Mouse (Mus musculus) G1E (cell line): Measurements from ENCODE around the gene Dnttip1. TPM values are rescaled to one million over a fixed set of nuclear protein-coding genes. Genes with fewer than 3 reads are reported as not detected.

Source experiments
- ATAC-seq: 2 replicates; pipeline ENCODE4 v1.8.0; 2016; ENCODE audit warnings: mild to moderate bottlenecking; ENCODE audit not compliant: insufficient number of reproducible peaks, poor library complexity, low FRiP score, severe bottlenecking; ENCODE audit errors: extremely low read depth
- DNase-seq: peaks from one replicate; pipeline ENCODE4 v3.0.0; 2012; ENCODE audit warnings: low spot score
- H3K27me3 ChIP-seq: 2 replicates; pipeline ENCODE4 v1.6.1; 2012; ENCODE audit warnings: mild to moderate bottlenecking, low read length, inconsistent platforms; ENCODE audit not compliant: insufficient read depth
- H3K36me3 ChIP-seq: replicated peaks from 2 replicates; pipeline ENCODE3; 2012; ENCODE audit warnings: mild to moderate bottlenecking, inconsistent platforms
- H3K4me1 ChIP-seq: 2 replicates; pipeline ENCODE4 v1.6.1; 2012; ENCODE audit warnings: low read depth, low read length, inconsistent platforms, mixed read lengths; ENCODE audit not compliant: insufficient read depth
- H3K4me3 ChIP-seq: 2 replicates; pipeline ENCODE4 v1.5.1; 2012; ENCODE audit warnings: low read depth, mild to moderate bottlenecking, inconsistent platforms, low read length, moderate library complexity, mixed read lengths
- H3K9me3 ChIP-seq: replicated peaks from 2 replicates; pipeline ENCODE4 v1.6.1; 2012; ENCODE audit warnings: inconsistent platforms
- CTCF ChIP-seq: IDR thresholded peaks from 2 replicates; pipeline ENCODE4 v1.5.1; 2012; ENCODE audit warnings: low read depth, low read length, inconsistent platforms, mixed read lengths
- GATA1 ChIP-seq: IDR thresholded peaks from 2 replicates; pipeline ENCODE4 v1.6.1; 2012; ENCODE audit warnings: borderline replicate concordance, low read length, inconsistent platforms, mixed read lengths
- GATA2 ChIP-seq: IDR thresholded peaks from 2 replicates; pipeline ENCODE4 v1.6.1; 2012; ENCODE audit warnings: low read depth, low read length, inconsistent platforms, borderline replicate concordance
- POLR2AphosphoS5 ChIP-seq: IDR thresholded peaks from 2 replicates; pipeline ENCODE4 v1.6.1; 2012; ENCODE audit warnings: low read depth, low read length, inconsistent platforms; ENCODE audit not compliant: insufficient replicate concordance
- TAL1 ChIP-seq: conservative IDR thresholded peaks from 2 replicates; pipeline ENCODE4 v1.6.1; 2012; ENCODE audit warnings: low read depth, low read length, inconsistent platforms, mixed read lengths
- polyA plus RNA-seq: library from polyadenylated mRNA; stranded (reverse); fragments of >175 nt; gene quantifications from 2 replicates; pipeline ENCODE4 v1.2.3, GENCODE M21; 2012
- total RNA-seq, 2 experiments: library from RNA; stranded (forward) in 1 of 2; stranded (reverse) in 1 of 2; fragments of 200-1000 nt in 1 of 2; fragments of >200 nt in 1 of 2; fragmentation: Nextera tagmentation in 1 of 2; gene quantifications; 2 replicates each; pipeline ENCODE4 v1.2.3; 2014 to 2017

Gene Dnttip1
- total and polyA plus RNA-seq, 3 experiments, result 23.8 to 122 (median 86.2) TPM

GRCm38 (mm10) chr2:164817703-164818102, 71.9 kb downstream of the Dnttip1 start:
- H3K4me1 ChIP-seq, result peaks cover 16% of the 10 kb centered on the region

More at GRCm38 (mm10) chr2:164817703-164818102, 71.9 kb downstream of the Dnttip1 start:
- Histone ChIP-seq H3K27me3 (no peaks in the 10 kb centered on the region), H3K4me3 (no peak overlapping the region), H3K9me3 (no peaks in the 10 kb centered on the region), H3K36me3 (peaks cover 69% of the 10 kb centered on the region)
- no peak for ATAC-seq
- DNase-seq, result no peak
- no peak for TF ChIP-seq TAL1
- no peak for TF ChIP-seq POLR2AphosphoS5
- TF ChIP-seq CTCF, result no peak
- no peak for TF ChIP-seq GATA1
- TF ChIP-seq GATA2, result no peak

Other genes starting within 250 kb of the Dnttip1 start
Only the 20 nearest of the 29 such genes appear.
- gene Wfdc6b, start 132.5 kb upstream of the Dnttip1 start, total RNA-seq (2014; fragmentation: Nextera tagmentation), result not detected in 2 replicates
- not detected in 2 replicates for gene Wfdc6b, start 132.5 kb upstream of the Dnttip1 start, total RNA-seq (2017)
- not detected in 2 replicates for gene Wfdc6b, start 132.5 kb upstream of the Dnttip1 start, polyA plus RNA-seq
- not detected in 2 replicates for gene Wfdc8, start 132.4 kb upstream of the Dnttip1 start, total RNA-seq (2014; fragmentation: Nextera tagmentation)
- not detected in 2 replicates for gene Wfdc8, start 132.4 kb upstream of the Dnttip1 start, total RNA-seq (2017)
- not detected in 2 replicates for gene Wfdc8, start 132.4 kb upstream of the Dnttip1 start, polyA plus RNA-seq
- not detected in 2 replicates for gene Wfdc16, start 107.2 kb upstream of the Dnttip1 start, total RNA-seq (2014; fragmentation: Nextera tagmentation)
- 0.17 TPM in 1 of 2 replicates, not detected in the other for gene Wfdc16, start 107.2 kb upstream of the Dnttip1 start, total RNA-seq (2017)
- gene Wfdc16, start 107.2 kb upstream of the Dnttip1 start, polyA plus RNA-seq, result not detected in 2 replicates
- gene Wfdc10, start 89.9 kb upstream of the Dnttip1 start, total RNA-seq (2014; fragmentation: Nextera tagmentation), result not detected in 2 replicates
- gene Wfdc10, start 89.9 kb upstream of the Dnttip1 start, total RNA-seq (2017), result 0.64 TPM in 1 of 2 replicates, not detected in the other
- gene Wfdc10, start 89.9 kb upstream of the Dnttip1 start, polyA plus RNA-seq, result not detected in 2 replicates
- not detected in 2 replicates for gene Wfdc9, start 89.4 kb upstream of the Dnttip1 start, total RNA-seq (2014; fragmentation: Nextera tagmentation)
- not detected in 2 replicates for gene Wfdc9, start 89.4 kb upstream of the Dnttip1 start, total RNA-seq (2017)
- not detected in 2 replicates for gene Wfdc9, start 89.4 kb upstream of the Dnttip1 start, polyA plus RNA-seq
- gene Wfdc11, start 71.9 kb upstream of the Dnttip1 start, total RNA-seq (2014; fragmentation: Nextera tagmentation), result not detected in 2 replicates
- not detected in 2 replicates for gene Wfdc11, start 71.9 kb upstream of the Dnttip1 start, total RNA-seq (2017)
- not detected in 2 replicates for gene Wfdc11, start 71.9 kb upstream of the Dnttip1 start, polyA plus RNA-seq
- gene Wfdc13, start 60.9 kb upstream of the Dnttip1 start, total RNA-seq (2014; fragmentation: Nextera tagmentation), result not detected in 2 replicates
- gene Wfdc13, start 60.9 kb upstream of the Dnttip1 start, total RNA-seq (2017), result 0.11 TPM in 1 of 2 replicates, not detected in the other
- gene Wfdc13, start 60.9 kb upstream of the Dnttip1 start, polyA plus RNA-seq, result not detected in 2 replicates
- not detected in 2 replicates for gene Spint4, start 47.5 kb upstream of the Dnttip1 start, total RNA-seq (2014; fragmentation: Nextera tagmentation)
- gene Spint4, start 47.5 kb upstream of the Dnttip1 start, total RNA-seq (2017), result 0.16 TPM in 1 of 2 replicates, not detected in the other
- not detected in 2 replicates for gene Spint4, start 47.5 kb upstream of the Dnttip1 start, polyA plus RNA-seq
- not detected in 2 replicates for gene Spint5, start 30.7 kb upstream of the Dnttip1 start, total RNA-seq (2014; fragmentation: Nextera tagmentation)
- not detected in 2 replicates for gene Spint5, start 30.7 kb upstream of the Dnttip1 start, total RNA-seq (2017)
- not detected in 2 replicates for gene Spint5, start 30.7 kb upstream of the Dnttip1 start, polyA plus RNA-seq
- 1.4 and 2.0 TPM in 2 replicates for gene Wfdc3, start 52 bp upstream of the Dnttip1 start, total RNA-seq (2014; fragmentation: Nextera tagmentation)
- gene Wfdc3, start 52 bp upstream of the Dnttip1 start, total RNA-seq (2017), result 0.98 and 1.5 TPM in 2 replicates
- gene Wfdc3, start 52 bp upstream of the Dnttip1 start, polyA plus RNA-seq, result 0.03 TPM in 1 of 2 replicates, not detected in the other
- gene Ube2c, start 23.9 kb downstream of the Dnttip1 start, total RNA-seq (2014; fragmentation: Nextera tagmentation), result 351 and 411 TPM in 2 replicates
- 127 and 135 TPM in 2 replicates for gene Ube2c, start 23.9 kb downstream of the Dnttip1 start, total RNA-seq (2017)
- gene Ube2c, start 23.9 kb downstream of the Dnttip1 start, polyA plus RNA-seq, result 102 and 111 TPM in 2 replicates
- not detected in 2 replicates for gene Tnnc2, start 34.0 kb downstream of the Dnttip1 start, total RNA-seq (2014; fragmentation: Nextera tagmentation)
- not detected in 2 replicates for gene Tnnc2, start 34.0 kb downstream of the Dnttip1 start, total RNA-seq (2017)
- not detected in 2 replicates for gene Tnnc2, start 34.0 kb downstream of the Dnttip1 start, polyA plus RNA-seq
- gene Snx21, start 39.8 kb downstream of the Dnttip1 start, total RNA-seq (2014; fragmentation: Nextera tagmentation), result 4.7 and 6.8 TPM in 2 replicates
- gene Snx21, start 39.8 kb downstream of the Dnttip1 start, total RNA-seq (2017), result 1.3 and 1.7 TPM in 2 replicates
- 3.5 and 5.0 TPM in 2 replicates for gene Snx21, start 39.8 kb downstream of the Dnttip1 start, polyA plus RNA-seq
- gene Acot8, start 58.9 kb downstream of the Dnttip1 start, total RNA-seq (2014; fragmentation: Nextera tagmentation), result 12.9 and 16.6 TPM in 2 replicates
- 20.8 and 24.0 TPM in 2 replicates for gene Acot8, start 58.9 kb downstream of the Dnttip1 start, total RNA-seq (2017)
- 45.4 and 51.6 TPM in 2 replicates for gene Acot8, start 58.9 kb downstream of the Dnttip1 start, polyA plus RNA-seq
- 7.1 and 10.2 TPM in 2 replicates for gene Zswim3, start 59.1 kb downstream of the Dnttip1 start, total RNA-seq (2014; fragmentation: Nextera tagmentation)
- 4.2 and 5.3 TPM in 2 replicates for gene Zswim3, start 59.1 kb downstream of the Dnttip1 start, total RNA-seq (2017)
- 1.1 and 1.2 TPM in 2 replicates for gene Zswim3, start 59.1 kb downstream of the Dnttip1 start, polyA plus RNA-seq
- 19.0 and 22.2 TPM in 2 replicates for gene Zswim1, start 76.7 kb downstream of the Dnttip1 start, total RNA-seq (2014; fragmentation: Nextera tagmentation)
- gene Zswim1, start 76.7 kb downstream of the Dnttip1 start, total RNA-seq (2017), result 3.8 and 4.1 TPM in 2 replicates
- gene Zswim1, start 76.7 kb downstream of the Dnttip1 start, polyA plus RNA-seq, result 33.9 and 38.4 TPM in 2 replicates
- gene Spata25, start 82.6 kb downstream of the Dnttip1 start, total RNA-seq (2014; fragmentation: Nextera tagmentation), result not detected in 2 replicates
- not detected in 2 replicates for gene Spata25, start 82.6 kb downstream of the Dnttip1 start, total RNA-seq (2017)
- gene Spata25, start 82.6 kb downstream of the Dnttip1 start, polyA plus RNA-seq, result not detected in 2 replicates
- gene Ctsa, start 86.9 kb downstream of the Dnttip1 start, total RNA-seq (2014; fragmentation: Nextera tagmentation), result 24.7 and 40.4 TPM in 2 replicates
- gene Ctsa, start 86.9 kb downstream of the Dnttip1 start, total RNA-seq (2017), result 58.7 and 67.0 TPM in 2 replicates
- gene Ctsa, start 86.9 kb downstream of the Dnttip1 start, polyA plus RNA-seq, result 37.0 and 68.2 TPM in 2 replicates
- gene Neurl2, start 87.5 kb downstream of the Dnttip1 start, total RNA-seq (2014; fragmentation: Nextera tagmentation), result not detected in 2 replicates
- 0.27 TPM in 1 of 2 replicates, not detected in the other for gene Neurl2, start 87.5 kb downstream of the Dnttip1 start, total RNA-seq (2017)
- 0.10 TPM in 1 of 2 replicates, not detected in the other for gene Neurl2, start 87.5 kb downstream of the Dnttip1 start, polyA plus RNA-seq
- not detected in 2 replicates for gene Pltp, start 111.7 kb downstream of the Dnttip1 start, total RNA-seq (2014; fragmentation: Nextera tagmentation)
- not detected in 2 replicates for gene Pltp, start 111.7 kb downstream of the Dnttip1 start, total RNA-seq (2017)
- not detected in 2 replicates for gene Pltp, start 111.7 kb downstream of the Dnttip1 start, polyA plus RNA-seq